Mouse (Mus musculus) thymus, adult 2 months (tissue): ENCODE measurements around the gene Josd2.

Experiments
- CTCF ChIP-seq: fragments of 200-500 bp; IDR thresholded peaks from 2 replicates; pipeline ENCODE4 v1.5.1; 2012; ENCODE audit warnings: mild to moderate bottlenecking, control low read depth, low read length, moderate library complexity, borderline replicate concordance; ENCODE audit not compliant: control insufficient read depth, poor library complexity, insufficient read depth; ENCODE audit errors: extremely low read depth
- POLR2A ChIP-seq: fragments of 200-500 bp; IDR thresholded peaks from 2 replicates; pipeline ENCODE4 v1.6.1; 2012; ENCODE audit warnings: mild to moderate bottlenecking, low read length, control low read depth, moderate library complexity; ENCODE audit not compliant: control insufficient read depth, poor library complexity, insufficient read depth; ENCODE audit errors: extremely low read depth

GRCm38 (mm10) chr7:44437188-44437587 is 30.6 kb upstream of the Josd2 start:
- TF ChIP-seq CTCF, result no peak
- no peak for TF ChIP-seq POLR2A
